7 mouse cellular contexts compared by ENCODE assay signal in the genomic region with DNA sequence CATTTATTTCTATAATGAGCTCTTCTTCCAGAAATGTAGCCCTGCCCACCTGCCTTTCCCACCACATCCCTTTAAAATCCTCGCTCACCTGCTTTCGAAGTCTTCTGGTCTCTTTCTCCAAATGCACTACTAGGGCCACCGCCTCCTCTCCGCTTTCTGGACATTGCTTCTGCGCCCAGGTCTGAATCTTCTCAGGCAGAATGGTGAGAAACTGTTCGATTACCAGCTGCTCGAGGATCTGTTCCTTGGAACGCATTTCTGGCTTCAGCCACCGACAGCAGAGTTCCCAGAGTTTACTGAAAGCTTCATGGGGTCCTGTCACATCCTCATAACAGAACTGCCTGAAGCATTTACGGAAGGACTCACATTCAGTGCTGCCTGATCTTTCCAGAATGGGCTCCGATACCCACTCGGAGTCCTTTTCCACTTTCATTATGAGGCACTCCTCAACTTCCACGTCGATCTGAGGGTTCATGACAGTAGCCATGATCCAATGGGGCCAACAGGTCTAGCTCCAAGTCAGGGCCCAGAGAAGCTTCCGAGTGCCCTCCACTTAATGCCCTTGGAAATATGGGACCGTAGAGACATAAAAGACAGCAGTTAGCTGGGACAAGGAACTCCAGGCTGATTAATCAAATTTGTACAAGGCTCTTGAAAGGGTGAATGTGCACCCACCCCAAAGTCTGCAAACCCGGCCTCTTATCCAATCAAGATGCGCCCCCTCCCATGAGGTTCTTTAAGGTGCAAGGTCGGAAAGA. TPM values are rescaled to one million over a fixed set of nuclear protein-coding genes. Genes with fewer than 3 reads are reported as not detected.
DNase-seq lines count a peak whose midpoint lies in the region; ATAC-seq lines count a peak whose summit lies in the region.

No protein-coding gene starts in this region.

- peak overlapping the region; percentile 79 for H3K9ac ChIP-seq in embryonic facial prominence, embryonic 14.5 days (ENCODE audit: low read depth, low read length)
- H3K9ac ChIP-seq in hindbrain, embryonic 16.5 days (ENCODE audit: low read depth, low read length), result peak overlapping the region; percentile 94

- WGBS in embryonic facial prominence, embryonic 14.5 days, result 36% methylated on average over 19 of the region's 19 CpGs
- WGBS in hindbrain, embryonic 16.5 days, result 34% methylated on average over 19 of the region's 19 CpGs

- H3K27me3 ChIP-seq in megakaryocyte, embryonic 14.5 days (replicated peaks), result peaks cover 30% of the 10 kb centered on the region
- H3K27me3 ChIP-seq in embryonic facial prominence, embryonic 14.5 days (replicated peaks; ENCODE audit: control insufficient read depth, insufficient read depth, low read length), result no peaks in the 10 kb centered on the region
- H3K27me3 ChIP-seq in hindbrain, embryonic 16.5 days (replicated peaks; ENCODE audit: control insufficient read depth, insufficient read depth, low read length), result no peaks in the 10 kb centered on the region

- peak overlapping the region; percentile 89 for H3K4me2 ChIP-seq in embryonic facial prominence, embryonic 14.5 days (ENCODE audit: low read depth, low read length)
- peak overlapping the region; percentile 94 for H3K4me2 ChIP-seq in hindbrain, embryonic 16.5 days (ENCODE audit: low read length)

- DNase-seq in embryonic facial prominence, embryonic 14.5 days (ENCODE audit: low spot score), result no peak
- peak; percentile 8 for DNase-seq in mesoderm, embryonic 11.5 days (ENCODE audit: low read depth, low spot score)
- DNase-seq in thymus, postnatal 36 days, result no peak
- DNase-seq in gastrocnemius, postnatal 14 days, result no peak

- no peaks in the 10 kb centered on the region for H3K36me3 ChIP-seq in megakaryocyte, embryonic 14.5 days (replicated peaks; ENCODE audit: low read length)
- H3K36me3 ChIP-seq in embryonic facial prominence, embryonic 14.5 days (ENCODE audit: control insufficient read depth, insufficient read depth, low read length), result peaks cover 21% of the 10 kb centered on the region
- H3K36me3 ChIP-seq in hindbrain, embryonic 16.5 days (ENCODE audit: control insufficient read depth, insufficient read depth, low read length), result peaks cover 2% of the 10 kb centered on the region; the same call in 1 of the 2 replicates

- H3K27ac ChIP-seq in embryonic facial prominence, embryonic 14.5 days (replicated peaks; ENCODE audit: low read depth, low read length), result 0 out of 2 replicates have a peak overlapping the region, but pooled peaks have one; percentile 12
- peak overlapping the region; percentile 94 for H3K27ac ChIP-seq in hindbrain, embryonic 16.5 days (ENCODE audit: low read depth, low read length)

- H3K4me1 ChIP-seq in megakaryocyte, embryonic 14.5 days, result peaks cover 10% of the 10 kb centered on the region
- no peaks in the 10 kb centered on the region for H3K4me1 ChIP-seq in embryonic facial prominence, embryonic 14.5 days (ENCODE audit: control insufficient read depth, insufficient read depth, low read length)
- peaks cover 13% of the 10 kb centered on the region for H3K4me1 ChIP-seq in hindbrain, embryonic 16.5 days (ENCODE audit: control insufficient read depth, insufficient read depth, low read depth, low read length)

- no peaks in the 10 kb centered on the region for H3K9me3 ChIP-seq in megakaryocyte, embryonic 14.5 days
- H3K9me3 ChIP-seq in embryonic facial prominence, embryonic 14.5 days (ENCODE audit: control insufficient read depth, low read length), result no peaks in the 10 kb centered on the region
- H3K9me3 ChIP-seq in hindbrain, embryonic 16.5 days (ENCODE audit: control insufficient read depth, low read length), result no peaks in the 10 kb centered on the region

- intact Hi-C loops in gastrocnemius, postnatal 14 days (cut with DNase I; ENCODE audit: low total_unique reads), result no loop called here

- no peak for ATAC-seq in megakaryocyte, adult 5-6 weeks (ENCODE audit: poor library complexity, severe bottlenecking)
- no peak for ATAC-seq in embryonic facial prominence, embryonic 14.5 days (ENCODE audit: low read depth)
- peak; percentile 16; the same call in 1 of the 2 replicates for ATAC-seq in hindbrain, embryonic 16.5 days

- H3K4me3 ChIP-seq in megakaryocyte, embryonic 14.5 days (replicated peaks), result peak overlapping the region; percentile 87
- H3K4me3 ChIP-seq in embryonic facial prominence, embryonic 14.5 days (ENCODE audit: low read depth, low read length), result peak overlapping the region; percentile 71
- H3K4me3 ChIP-seq in hindbrain, embryonic 16.5 days (ENCODE audit: low read length), result peak overlapping the region; percentile 85

RNA-seq across cellular contexts. Expression of a gene that starts 0.6 kb away (rescaled TPM):
- polyA plus RNA-seq in megakaryocyte, embryonic 14.5 days (2012; ENCODE audit: insufficient read depth, low replicate concordance), result not detected in 2 replicates
- total RNA-seq in megakaryocyte, adult 5-6 weeks (2015), result not detected in 2 replicates
- total RNA-seq in megakaryocyte, adult 5-6 weeks (2017), result not detected in 2 replicates
- 3.1 and 3.7 TPM in 2 replicates for polyA plus RNA-seq in embryonic facial prominence, embryonic 14.5 days (2014; fragmentation: Nextera tagmentation; extraction: Ambion mirVana)
- 10.4 and 10.6 TPM in 2 replicates for polyA plus RNA-seq in hindbrain, embryonic 16.5 days (2015; fragmentation: Nextera tagmentation; extraction: Ambion mirVana)
- total RNA-seq in gastrocnemius, postnatal 14 days (2021), result under 1 TPM; 0.12 to 0.20 TPM

RNA-seq across cellular contexts. Expression of a gene that starts 37.6 kb away (rescaled TPM):
- not detected in 2 replicates for polyA plus RNA-seq in megakaryocyte, embryonic 14.5 days (2012; ENCODE audit: insufficient read depth, low replicate concordance)
- not detected in 2 replicates for total RNA-seq in megakaryocyte, adult 5-6 weeks (2015)
- not detected in 2 replicates for total RNA-seq in megakaryocyte, adult 5-6 weeks (2017)
- polyA plus RNA-seq in embryonic facial prominence, embryonic 14.5 days (2014; fragmentation: Nextera tagmentation; extraction: Ambion mirVana), result not detected in 2 replicates
- not detected in 2 replicates for polyA plus RNA-seq in hindbrain, embryonic 16.5 days (2015; fragmentation: Nextera tagmentation; extraction: Ambion mirVana)
- total RNA-seq in gastrocnemius, postnatal 14 days (2021), result not detected
